Mouse (Mus musculus) hindbrain, embryonic 13.5 days (tissue): ENCODE results near the gene Cacna2d4. TPM values are rescaled to one million over a fixed set of nuclear protein-coding genes. Genes with fewer than 3 reads are reported as not detected.

ENCODE experiments used
- ATAC-seq: fragments of 200-750 bp; cut with Nextera tagmentation; 2 replicates; pipeline ENCODE4 v1.8.0; 2017; ENCODE audit warnings: moderate TSS enrichment; ENCODE audit not compliant: low FRiP score
- H3K27ac ChIP-seq: fragments of 300-500 bp; sonication (generic); 2 replicates; pipeline ENCODE4 v1.5.1; 2015; ENCODE audit warnings: inconsistent platforms, mild to moderate bottlenecking, moderate library complexity
- H3K27me3 ChIP-seq: fragments of 300-500 bp; sonication (generic); 2 replicates; pipeline ENCODE4 v1.6.1; 2015; ENCODE audit warnings: mild to moderate bottlenecking, inconsistent platforms
- H3K36me3 ChIP-seq: fragments of 300-500 bp; sonication (generic); 2 replicates; pipeline ENCODE4 v1.6.1; 2015; ENCODE audit warnings: mild to moderate bottlenecking, inconsistent platforms
- H3K4me1 ChIP-seq: fragments of 300-500 bp; sonication (generic); replicated peaks from 2 replicates; pipeline ENCODE4 v1.6.1; 2015; ENCODE audit warnings: inconsistent platforms
- H3K4me2 ChIP-seq: fragments of 300-500 bp; sonication (generic); 2 replicates; pipeline ENCODE4 v1.6.1; 2015; ENCODE audit warnings: inconsistent platforms, mild to moderate bottlenecking, moderate library complexity
- H3K4me3 ChIP-seq: fragments of 300-500 bp; sonication (generic); 2 replicates; pipeline ENCODE4 v1.5.1; 2015; ENCODE audit warnings: mild to moderate bottlenecking, inconsistent platforms
- H3K9ac ChIP-seq: fragments of 300-500 bp; sonication (generic); 2 replicates; pipeline ENCODE4 v1.6.1; 2015; ENCODE audit warnings: mild to moderate bottlenecking, inconsistent platforms
- H3K9me3 ChIP-seq: fragments of 300-500 bp; sonication (generic); 2 replicates; pipeline ENCODE4 v1.6.1; 2016; ENCODE audit warnings: inconsistent platforms
- WGBS: fragments of 180-500 bp; shearing (Covaris S2); methylation state at CpG from one replicate; pipeline ENCODE4 v1.1.7; 2015; 5-methylcytosine and 5-hydroxymethylcytosine counted together
- polyA plus RNA-seq: library from polyadenylated mRNA; unstranded; fragments of >200 nt; fragmentation: Nextera tagmentation; extraction: Ambion mirVana; gene quantifications from 2 replicates; pipeline ENCODE4 v1.2.1, GENCODE M21; 2015

The Cacna2d4 gene
- polyA plus RNA-seq = 0.60 and 0.61 TPM in 2 replicates

DNA sequence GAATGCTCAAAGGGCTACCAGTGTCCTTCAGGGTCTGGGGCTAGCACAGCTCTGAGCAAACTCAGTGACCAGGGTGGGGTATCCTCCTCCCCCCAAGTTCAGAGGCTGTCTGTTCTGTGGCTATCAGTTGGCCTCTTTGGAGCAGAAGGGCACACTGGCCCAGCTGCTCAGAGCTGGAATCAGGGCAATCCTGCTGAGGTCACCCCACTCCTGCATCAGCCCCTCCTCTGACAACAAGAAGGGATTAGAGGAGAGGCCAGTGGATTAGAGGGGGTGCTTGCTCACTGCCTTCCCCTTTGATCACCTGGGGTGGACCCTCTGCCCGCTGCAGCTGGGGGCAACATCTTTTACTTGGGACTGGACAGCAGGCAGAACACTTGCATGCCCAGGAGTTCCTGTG lies at the start of gene Cacna2d4:
Gene Cacna2d4, plus strand, starts transcription at position 286 of the 400 bp plus-strand sequence.
- H3K27me3 ChIP-seq = no peaks in the 10 kb centered on the region
- no peak within 1 kb of the TSS for H3K4me3 ChIP-seq
- H3K27ac ChIP-seq = peak within 1 kb of the TSS; percentile 81
- no peaks in the 10 kb centered on the region for H3K9me3 ChIP-seq
- peaks cover 31% of the 10 kb centered on the region for H3K4me1 ChIP-seq
- 36% methylated on average over 1 of the region's 1 CpGs for WGBS
- H3K9ac ChIP-seq = 0 out of 2 replicates have a peak within 1 kb of the TSS, but pooled peaks have one; percentile 1
- no peaks in the 10 kb centered on the region for H3K36me3 ChIP-seq
- ATAC-seq = no peak
- H3K4me2 ChIP-seq = no peak within 1 kb of the TSS

DNA sequence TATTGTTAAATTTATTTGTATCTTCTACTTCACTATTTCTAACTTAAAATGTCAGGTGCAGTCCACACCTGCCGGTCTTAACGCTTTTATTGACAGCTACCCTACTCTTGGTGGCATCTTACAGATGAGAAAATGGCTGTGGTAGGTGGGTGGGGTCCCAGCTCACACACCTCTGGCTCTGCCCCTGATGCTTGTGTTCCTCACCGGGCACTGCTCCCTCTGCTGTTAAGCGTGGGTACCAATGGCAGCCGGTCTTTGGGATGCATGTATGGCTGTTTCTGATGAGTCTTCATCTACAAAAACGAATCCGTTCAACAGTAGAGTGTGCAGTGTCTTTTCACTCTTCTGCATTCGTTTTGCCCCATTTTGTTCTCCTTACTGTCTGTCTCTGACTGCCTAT lies 49.7 kb upstream of the Cacna2d4 start:
- Histone ChIP-seq H3K4me1 (peaks cover 7% of the 10 kb centered on the region; the same call in 1 of the 2 replicates), H3K36me3 (peaks cover 57% of the 10 kb centered on the region)

DNA sequence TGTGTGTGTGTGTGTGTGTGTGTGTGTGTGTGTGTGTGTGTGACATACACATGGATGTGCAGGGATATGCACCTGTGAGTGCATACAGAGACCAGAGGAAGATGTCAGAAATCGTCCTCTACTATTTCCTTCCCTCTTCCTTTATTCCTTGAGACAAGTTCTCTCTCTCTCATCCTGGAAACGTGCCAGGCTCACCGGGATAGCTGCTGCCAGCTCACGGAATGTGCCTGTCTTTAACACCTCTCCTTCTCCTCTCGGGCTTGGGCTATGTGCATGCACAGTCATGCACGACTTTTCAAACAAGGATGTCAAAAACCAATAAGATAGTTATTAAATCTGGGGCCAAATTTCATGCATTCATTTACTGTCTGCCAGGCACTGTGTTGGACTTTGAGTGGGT lies 48.7 kb upstream of the Cacna2d4 start:
- Histone ChIP-seq H3K9ac (no peak overlapping the region), H3K36me3 (peaks cover 67% of the 10 kb centered on the region), H3K9me3 (no peaks in the 10 kb centered on the region), H3K27me3 (no peaks in the 10 kb centered on the region), H3K27ac (no peak overlapping the region), H3K4me3 (no peak overlapping the region), H3K4me2 (no peak overlapping the region), H3K4me1 (peaks cover 7% of the 10 kb centered on the region; the same call in 1 of the 2 replicates)
- no peak for ATAC-seq
- WGBS = 73% methylated on average over 6 of the region's 6 CpGs

More for the DNA sequence above, 49.7 kb upstream of the Cacna2d4 start:
- ATAC-seq = no peak
- Histone ChIP-seq H3K9me3 (no peaks in the 10 kb centered on the region), H3K9ac (peak overlapping the region; percentile 39; the same call in 1 of the 2 replicates), H3K4me3 (no peak overlapping the region), H3K4me2 (no peak overlapping the region), H3K27me3 (no peaks in the 10 kb centered on the region), H3K27ac (no peak overlapping the region)
- WGBS = 63% methylated on average over 8 of the region's 8 CpGs

DNA sequence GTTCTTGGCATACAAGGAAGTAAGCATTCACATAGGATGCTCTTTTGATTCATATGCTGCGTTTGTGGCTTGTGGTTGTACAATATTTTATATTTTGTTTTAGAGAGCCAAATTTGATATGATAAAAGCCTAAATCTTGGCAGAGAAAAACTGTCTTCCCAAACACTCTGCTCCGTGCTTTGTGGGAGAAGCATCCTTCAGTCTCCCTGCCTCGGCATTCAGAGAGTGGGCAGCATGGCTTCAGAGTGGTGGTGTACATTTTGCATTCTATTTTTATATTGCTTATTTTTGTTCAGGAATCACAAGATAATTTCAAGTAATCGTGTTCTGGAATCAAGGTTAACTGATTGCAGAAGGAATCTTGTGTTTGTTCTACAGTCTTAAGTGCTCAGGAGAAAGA lies 44.8 kb upstream of the Cacna2d4 start:
- Histone ChIP-seq H3K9ac (no peak overlapping the region), H3K27me3 (no peaks in the 10 kb centered on the region), H3K4me2 (no peak overlapping the region), H3K9me3 (no peaks in the 10 kb centered on the region), H3K27ac (no peak overlapping the region), H3K36me3 (peaks cover 66% of the 10 kb centered on the region), H3K4me1 (no peaks in the 10 kb centered on the region; the same call in 1 of the 2 replicates), H3K4me3 (no peak overlapping the region)
- WGBS = 92% methylated on average over 4 of the region's 4 CpGs
- ATAC-seq = no peak

DNA sequence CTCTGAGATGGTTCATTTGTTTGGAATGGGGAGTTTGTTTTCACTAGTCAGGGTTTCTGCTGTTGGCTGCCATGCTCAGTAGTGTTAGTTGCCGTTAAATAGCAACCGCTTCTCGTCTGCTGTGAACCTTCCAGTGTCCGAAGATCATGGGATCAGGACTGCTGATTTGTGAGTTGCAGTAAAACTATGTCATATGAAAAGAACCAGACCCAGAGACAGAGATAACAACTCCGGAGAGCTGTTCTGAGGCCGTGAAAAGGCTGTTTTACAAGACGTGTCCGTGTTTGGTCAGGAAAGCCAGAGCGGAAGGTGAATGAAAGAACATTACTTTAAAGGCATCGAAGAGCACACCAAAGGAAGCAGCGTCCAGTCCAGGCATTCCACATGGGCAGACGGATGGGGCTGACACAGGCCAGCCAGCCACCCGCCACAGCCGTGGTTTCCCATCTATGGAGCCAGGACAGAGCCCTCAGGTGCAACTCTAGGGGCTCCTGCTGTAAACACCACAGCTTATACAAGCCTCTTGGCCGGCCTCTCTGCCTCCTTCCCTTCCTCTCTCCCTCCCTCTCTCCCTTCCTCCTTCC lies 42.7 kb upstream of the Cacna2d4 start:
- Histone ChIP-seq H3K4me1 (peaks cover 4% of the 10 kb centered on the region), H3K9me3 (no peaks in the 10 kb centered on the region), H3K27me3 (no peaks in the 10 kb centered on the region), H3K9ac (no peak overlapping the region), H3K36me3 (peaks cover 59% of the 10 kb centered on the region), H3K27ac (no peak overlapping the region), H3K4me2 (no peak overlapping the region), H3K4me3 (no peak overlapping the region)
- ATAC-seq = no peak
- 91% methylated on average over 15 of the region's 15 CpGs for WGBS

DNA sequence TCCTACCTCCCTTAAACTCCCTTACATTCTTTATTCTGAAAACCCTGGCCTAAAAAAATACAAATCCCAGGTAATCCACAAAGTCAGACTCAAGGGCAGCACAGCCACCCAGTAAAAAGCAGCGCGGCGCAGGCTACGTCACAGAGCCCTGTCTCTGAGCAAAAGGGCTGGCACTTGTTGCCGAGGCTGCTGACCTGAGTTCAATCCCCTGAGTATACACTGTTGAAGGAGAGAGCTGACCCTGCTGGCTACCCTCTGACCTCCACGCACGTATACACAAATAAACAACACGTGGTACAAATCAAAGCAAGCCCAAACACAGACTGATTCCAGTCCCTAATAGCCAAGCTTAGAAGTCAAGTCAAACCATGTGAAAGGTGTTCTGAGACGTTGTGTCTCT lies 42.2 kb upstream of the Cacna2d4 start:
- 81% methylated on average over 9 of the region's 9 CpGs for WGBS
- no peaks in the 10 kb centered on the region for H3K27me3 ChIP-seq
- peaks cover 55% of the 10 kb centered on the region for H3K36me3 ChIP-seq

DNA sequence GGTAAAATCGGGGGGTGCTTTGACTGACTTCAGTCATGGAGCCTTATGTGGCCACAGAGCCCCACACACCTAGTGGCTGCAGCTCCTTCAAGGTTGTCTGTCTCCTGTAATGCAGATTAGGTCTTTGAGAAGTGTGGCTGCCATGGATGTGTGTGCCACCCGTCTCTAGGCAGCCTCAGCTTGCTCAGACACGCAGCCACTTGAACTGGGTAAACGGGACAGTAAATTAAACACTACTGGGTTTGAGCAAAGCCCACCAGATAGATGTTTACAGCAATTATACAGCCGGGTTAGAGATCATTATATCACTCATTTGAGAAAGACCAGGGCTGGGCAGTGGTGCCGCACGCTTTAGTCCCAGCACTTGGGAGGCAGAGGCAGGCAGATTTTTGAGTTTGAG lies 41.7 kb upstream of the Cacna2d4 start:
- WGBS = 93% methylated on average over 7 of the region's 7 CpGs
- H3K9ac ChIP-seq = no peak overlapping the region
- H3K4me2 ChIP-seq = no peak overlapping the region
- H3K27ac ChIP-seq = no peak overlapping the region
- no peak for ATAC-seq
- H3K4me1 ChIP-seq = peaks cover 14% of the 10 kb centered on the region
- H3K27me3 ChIP-seq = no peaks in the 10 kb centered on the region
- no peaks in the 10 kb centered on the region for H3K9me3 ChIP-seq
- H3K36me3 ChIP-seq = peaks cover 50% of the 10 kb centered on the region
- H3K4me3 ChIP-seq = no peak overlapping the region

More for the DNA sequence above, 42.2 kb upstream of the Cacna2d4 start:
- Histone ChIP-seq H3K4me1 (peaks cover 9% of the 10 kb centered on the region), H3K4me3 (no peak overlapping the region), H3K9ac (no peak overlapping the region), H3K27ac (no peak overlapping the region), H3K4me2 (no peak overlapping the region), H3K9me3 (no peaks in the 10 kb centered on the region)
- ATAC-seq = no peak

DNA sequence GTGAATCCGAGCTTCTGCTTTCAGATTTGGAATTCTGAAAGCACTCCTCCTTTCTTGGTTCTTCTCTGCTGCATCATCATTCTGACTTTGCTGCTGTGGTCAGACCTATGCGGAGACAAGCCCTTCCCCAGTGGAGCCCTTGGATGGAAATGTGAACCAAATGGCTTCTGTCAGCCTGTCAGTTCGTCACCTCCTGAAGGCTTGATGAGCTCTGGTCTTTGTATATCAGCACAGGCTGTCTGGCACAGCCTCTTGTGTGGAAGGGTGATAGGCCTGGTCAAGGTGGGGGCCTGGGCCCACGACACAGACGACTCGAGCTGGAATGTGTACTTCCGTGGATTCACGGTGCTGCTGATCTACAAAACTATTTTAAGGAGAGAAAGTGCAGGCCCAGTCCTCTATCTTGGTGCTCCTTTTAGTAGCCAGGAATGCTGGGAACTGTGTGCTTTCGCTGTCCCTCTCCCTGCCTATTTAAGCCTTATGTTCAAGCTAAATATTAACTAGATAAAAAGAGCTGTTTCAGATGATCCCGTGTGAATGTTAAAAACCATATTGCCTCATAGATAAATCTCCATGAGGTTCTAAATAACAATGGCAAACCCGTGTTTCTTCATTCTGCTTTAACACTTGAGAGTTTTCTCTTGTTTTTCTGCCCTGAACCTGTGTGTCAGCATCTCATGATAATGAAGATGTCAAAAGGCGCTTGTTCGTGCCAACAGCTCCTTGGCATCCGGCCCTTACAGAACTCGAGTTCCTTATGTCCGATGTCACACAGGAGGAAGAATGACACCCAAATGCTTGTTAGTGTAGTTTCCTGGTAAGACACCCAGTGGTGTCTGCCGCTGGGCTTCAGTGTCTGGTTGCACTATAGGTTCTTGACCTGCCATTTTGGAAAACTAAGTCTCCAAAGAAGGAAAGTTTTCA lies 39.7 kb upstream of the Cacna2d4 start, which contains the start of gene Cacna1c:
Gene Cacna1c, minus strand, starts transcription at position 37 of the 924 bp plus-strand sequence.
- Histone ChIP-seq H3K4me2 (no peak within 1 kb of the TSS), H3K27me3 (no peaks in the 10 kb centered on the region), H3K27ac (no peak within 1 kb of the TSS), H3K9ac (no peak within 1 kb of the TSS), H3K36me3 (peaks cover 32% of the 10 kb centered on the region), H3K4me3 (no peak within 1 kb of the TSS), H3K4me1 (peaks cover 22% of the 10 kb centered on the region), H3K9me3 (no peaks in the 10 kb centered on the region)
- ATAC-seq = no peak
- 79% methylated on average over 17 of the region's 17 CpGs for WGBS

DNA sequence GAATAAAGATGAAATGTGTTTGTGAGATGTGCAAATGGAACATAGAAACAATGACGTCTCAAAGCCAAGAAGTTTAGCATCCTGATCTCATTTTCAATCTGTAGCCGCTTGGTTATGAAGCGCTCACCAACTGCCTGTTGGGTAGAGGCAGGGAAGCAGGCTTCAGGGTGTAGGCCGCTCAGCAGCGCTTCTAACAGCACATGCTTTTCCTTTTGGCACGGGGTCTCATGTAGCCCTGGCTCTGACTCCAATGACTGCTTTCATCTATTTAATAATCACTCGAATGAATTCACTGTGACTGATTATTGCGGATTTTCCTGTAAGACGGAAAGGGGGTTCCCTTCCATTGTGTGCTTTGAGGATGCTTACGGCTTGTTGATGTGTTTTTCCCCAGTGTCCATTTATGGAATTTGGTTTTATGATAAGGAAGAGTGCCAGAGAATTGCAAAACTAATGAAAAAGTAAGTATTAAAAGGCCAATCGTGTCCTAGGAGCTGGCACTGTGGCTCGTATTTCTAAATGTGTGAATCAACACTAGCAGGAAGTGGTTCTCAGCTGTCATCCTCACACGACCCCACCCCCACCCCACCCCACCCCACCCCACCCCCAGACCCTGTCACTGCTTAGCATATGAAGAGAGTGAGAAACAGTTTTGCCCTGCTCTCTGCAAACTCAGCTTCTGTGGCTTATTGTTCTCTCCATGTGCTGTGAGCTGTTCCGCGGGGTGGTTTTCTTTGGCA lies 37.6 kb upstream of the Cacna2d4 start:
- Histone ChIP-seq H3K36me3 (peaks cover 29% of the 10 kb centered on the region), H3K9ac (no peak overlapping the region), H3K4me1 (peaks cover 22% of the 10 kb centered on the region), H3K4me3 (no peak overlapping the region), H3K27me3 (no peaks in the 10 kb centered on the region), H3K27ac (no peak overlapping the region), H3K4me2 (no peak overlapping the region), H3K9me3 (no peaks in the 10 kb centered on the region)
- ATAC-seq = no peak
- 31% methylated on average over 15 of the region's 15 CpGs for WGBS

DNA sequence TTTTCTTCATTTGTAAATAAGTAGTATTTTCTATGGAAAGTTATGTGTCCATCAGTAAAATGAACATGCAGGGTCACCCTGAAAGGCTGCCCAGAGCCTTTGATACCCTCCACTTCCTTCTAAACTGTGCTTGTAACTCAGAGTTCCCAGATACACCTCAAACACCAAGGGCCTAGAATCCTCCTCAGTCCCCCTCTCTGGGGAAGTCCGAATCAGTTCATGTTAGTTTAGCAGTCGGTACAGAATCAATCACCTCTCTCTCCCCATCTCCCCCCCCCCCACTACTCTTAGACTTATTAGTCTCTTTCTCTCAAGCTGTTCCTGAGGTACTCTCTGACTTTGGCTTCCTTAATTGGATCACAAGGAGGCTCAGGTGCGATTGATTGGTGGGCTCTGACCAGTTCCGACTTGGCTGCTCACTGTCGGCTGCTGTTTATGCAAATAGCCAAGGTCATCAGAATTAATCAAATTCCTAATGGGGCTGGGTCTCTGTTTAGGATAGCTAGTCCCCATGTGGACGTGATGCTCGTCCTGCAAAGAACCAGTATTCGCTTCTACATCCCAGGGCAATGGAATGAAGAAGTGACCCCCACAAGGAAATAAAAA lies 36.9 kb upstream of the Cacna2d4 start:
- Histone ChIP-seq H3K27ac (no peak overlapping the region), H3K27me3 (no peaks in the 10 kb centered on the region), H3K36me3 (peaks cover 29% of the 10 kb centered on the region), H3K4me1 (peaks cover 22% of the 10 kb centered on the region), H3K9me3 (no peaks in the 10 kb centered on the region), H3K4me3 (no peak overlapping the region), H3K9ac (no peak overlapping the region), H3K4me2 (no peak overlapping the region)
- ATAC-seq = no peak
- 19% methylated on average over 8 of the region's 8 CpGs for WGBS

DNA sequence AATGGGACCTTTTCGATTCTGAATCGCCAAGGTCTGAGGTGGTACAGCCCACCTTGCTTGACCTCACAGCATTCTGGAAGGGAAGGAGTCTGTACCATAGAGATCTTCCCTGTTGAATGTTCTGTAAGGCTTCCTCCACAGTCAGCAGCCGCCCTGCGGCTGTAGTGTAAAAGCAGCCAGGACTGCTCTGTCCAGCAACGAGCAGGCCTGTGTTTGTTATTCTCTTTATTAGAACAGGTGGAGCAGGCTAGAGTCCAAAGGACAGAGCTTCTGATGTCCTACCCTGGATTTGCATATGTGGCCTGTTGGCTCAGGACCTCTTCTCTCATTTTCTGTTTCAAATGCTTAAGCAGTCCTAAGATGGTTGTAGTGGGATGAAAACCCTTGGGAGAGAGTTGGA lies 36.0 kb upstream of the Cacna2d4 start:
- Histone ChIP-seq H3K9ac (no peak overlapping the region), H3K4me3 (no peak overlapping the region), H3K36me3 (peaks cover 32% of the 10 kb centered on the region), H3K9me3 (no peaks in the 10 kb centered on the region), H3K4me1 (peaks cover 28% of the 10 kb centered on the region), H3K27ac (no peak overlapping the region), H3K27me3 (no peaks in the 10 kb centered on the region), H3K4me2 (no peak overlapping the region)
- no peak for ATAC-seq
- 78% methylated on average over 5 of the region's 5 CpGs for WGBS

DNA sequence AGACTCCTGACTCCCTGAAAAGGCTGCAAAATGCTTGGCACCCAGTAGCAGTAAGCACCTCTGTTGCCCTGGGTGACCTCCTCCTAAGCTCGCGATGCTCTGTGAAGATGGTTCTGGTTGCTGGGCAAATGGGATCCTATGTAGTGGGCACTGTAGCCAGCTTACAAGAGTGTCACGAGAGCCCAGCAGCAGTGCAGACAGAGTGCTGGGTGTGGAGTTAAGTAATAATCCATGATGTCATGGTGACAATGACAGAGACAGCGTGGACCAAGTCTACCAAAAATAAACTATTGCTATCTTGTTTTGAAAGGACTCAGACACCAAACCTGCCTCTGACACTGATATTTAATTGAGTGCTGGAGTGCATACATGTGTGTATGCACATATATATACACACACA lies 34.8 kb upstream of the Cacna2d4 start:
- no peak for ATAC-seq
- no peaks in the 10 kb centered on the region for H3K27me3 ChIP-seq
- H3K4me3 ChIP-seq = no peak overlapping the region
- WGBS = 95% methylated on average over 4 of the region's 4 CpGs
- peaks cover 28% of the 10 kb centered on the region for H3K36me3 ChIP-seq
- peaks cover 29% of the 10 kb centered on the region for H3K4me1 ChIP-seq
- no peak overlapping the region for H3K9ac ChIP-seq
- H3K9me3 ChIP-seq = no peaks in the 10 kb centered on the region
- no peak overlapping the region for H3K27ac ChIP-seq
- H3K4me2 ChIP-seq = no peak overlapping the region
